Mouse (Mus musculus): ENCODE measurements around the gene Timp1. TPM values are rescaled to one million over a fixed set of nuclear protein-coding genes. Genes with fewer than 3 reads are reported as not detected.

Timp1 gene
- 1 to 10 TPM; 4.9 to 6.5 TPM for total RNA-seq (2021)
- long read RNA-seq, experiment 1, partial matches to known transcripts = 0 of 5 reads
- long read RNA-seq, experiment 1, other reads (novel, unspliced or antisense) = 0 of 5 reads
- long read RNA-seq, experiment 2, partial matches to known transcripts = 0 of 5 reads
- long read RNA-seq, experiment 2, other reads (novel, unspliced or antisense) = 0 of 5 reads

- peak; percentile 21 for DNase-seq
Measured at GRCm38 (mm10) chrX:20869962-20870513, at the start of gene Timp1. TSS of gene Timp1 (plus strand) at chrX:20870166.

- peak; percentile 75 for DNase-seq
Measured at GRCm38 (mm10) chrX:20828934-20829333, 41.0 kb upstream of the Timp1 start.

- no peak for DNase-seq
Measured at GRCm38 (mm10) chrX:20847232-20847631, 22.7 kb upstream of the Timp1 start.

- DNase-seq = no peak
Measured at GRCm38 (mm10) chrX:20847816-20848215, 22.1 kb upstream of the Timp1 start.

- peak; percentile 92 for DNase-seq
Measured at GRCm38 (mm10) chrX:20848256-20848984, 21.5 kb upstream of the Timp1 start.

- no peak for DNase-seq
Measured at GRCm38 (mm10) chrX:20853794-20854193, 16.2 kb upstream of the Timp1 start.

GRCm38 (mm10) chrX:20861453-20862104 is 8.4 kb upstream of the Timp1 start:
- DNase-seq = no peak

- DNase-seq = peak; percentile 12
Measured at GRCm38 (mm10) chrX:20862105-20863065, 7.6 kb upstream of the Timp1 start.

- DNase-seq = no peak
Measured at GRCm38 (mm10) chrX:20863161-20864101, 6.5 kb upstream of the Timp1 start.

GRCm38 (mm10) chrX:20868091-20868490 is 1.9 kb upstream of the Timp1 start:
- no peak for DNase-seq

GRCm38 (mm10) chrX:20869203-20869602 is 763 bp upstream of the Timp1 start:
- DNase-seq = no peak

- no peak for DNase-seq
Measured at GRCm38 (mm10) chrX:20872928-20873500, 3.0 kb downstream of the Timp1 start.

- no peak for DNase-seq
Measured at GRCm38 (mm10) chrX:20875241-20875640, 5.3 kb downstream of the Timp1 start.

GRCm38 (mm10) chrX:20910074-20910473 is 40.1 kb downstream of the Timp1 start:
- no peak for DNase-seq

- no peak for DNase-seq
Measured at GRCm38 (mm10) chrX:20913726-20914125, 43.8 kb downstream of the Timp1 start.

GRCm38 (mm10) chrX:20915075-20915474 is 45.1 kb downstream of the Timp1 start:
- DNase-seq = no peak

GRCm38 (mm10) chrX:20920249-20920843 is 50.4 kb downstream of the Timp1 start:
- DNase-seq = no peak

GRCm38 (mm10) chrX:20920844-20921364 is 50.9 kb downstream of the Timp1 start, which contains the start of gene Syn1:
TSS of gene Syn1 (minus strand) at chrX:20921004.
- DNase-seq = peak; percentile 69

- no peak for DNase-seq
Measured at GRCm38 (mm10) chrX:20921366-20921765, 51.4 kb downstream of the Timp1 start.

GRCm38 (mm10) chrX:20923506-20923905 is 53.5 kb downstream of the Timp1 start:
- DNase-seq = no peak

All from gastrocnemius, postnatal 25 days (tissue).